Mouse (Mus musculus) kidney, adult 2 months (tissue): ENCODE measurements at regions not wholly inside any gene's neighbourhood (a gene's known extent, or its start where the extent isn't known, plus 50 kb on each side); places are given as distances from the start of the nearest gene placed in this dataset.

Experiments
- DNase-seq: peaks from one replicate; pipeline ENCODE4 v3.0.0; 2021
- H3K27ac ChIP-seq: fragments of 200-500 bp; 2 replicates; pipeline ENCODE4 v1.5.1; 2012; ENCODE audit warnings: low read depth, low read length, control low read depth, inconsistent platforms; ENCODE audit not compliant: insufficient read depth
- H3K27me3 ChIP-seq: fragments of 200-500 bp; replicated peaks from 2 replicates; pipeline ENCODE4 v1.6.1; 2012; ENCODE audit warnings: mild to moderate bottlenecking, moderate library complexity, low read length, inconsistent platforms; ENCODE audit not compliant: control insufficient read depth, insufficient read depth
- H3K36me3 ChIP-seq: fragments of 200-500 bp; 2 replicates; pipeline ENCODE4 v1.6.1; 2012; ENCODE audit warnings: mild to moderate bottlenecking, moderate library complexity, low read length, inconsistent platforms; ENCODE audit not compliant: control insufficient read depth, insufficient read depth
- H3K4me1 ChIP-seq: fragments of 200-500 bp; 2 replicates; pipeline ENCODE4 v1.6.1; 2011; ENCODE audit warnings: low read length; ENCODE audit not compliant: control insufficient read depth, insufficient read depth
- H3K4me3 ChIP-seq: fragments of 200-500 bp; 2 replicates; pipeline ENCODE4 v1.5.1; 2011; ENCODE audit warnings: mild to moderate bottlenecking, low read depth, low read length, control low read depth; ENCODE audit not compliant: insufficient read depth
- CTCF ChIP-seq: fragments of 200-500 bp; conservative IDR thresholded peaks from 2 replicates; pipeline ENCODE4 v1.5.1; 2011; ENCODE audit warnings: low read depth, mild to moderate bottlenecking, control low read depth, low read length, moderate library complexity, mixed read lengths; ENCODE audit not compliant: insufficient read depth, insufficient read length
- POLR2A ChIP-seq: fragments of 200-500 bp; IDR thresholded peaks from one replicate; pipeline ENCODE4 v1.6.1; 2011; ENCODE audit warnings: low read depth, low read length, control low read depth
- WGBS: fragments of 180-500 bp; shearing (Covaris S2); methylation state at CpG from one replicate; pipeline ENCODE4 v1.1.7; 2018; 5-methylcytosine and 5-hydroxymethylcytosine counted together

- Histone ChIP-seq H3K36me3 (no peaks in the 10 kb centered on the region), H3K4me1 (no peaks in the 10 kb centered on the region), H3K27ac (no peak overlapping the region), H3K4me3 (no peak overlapping the region), H3K27me3 (no peaks in the 10 kb centered on the region)
- TF ChIP-seq POLR2A, result no peak
- no peak for TF ChIP-seq CTCF
- no peak for DNase-seq
- WGBS, result 45% methylated on average over 1 of the region's 1 CpGs
Observed at GRCm38 (mm10) chr17:4353018-4353417, 641.1 kb upstream of the Arid1b start.

GRCm38 (mm10) chr17:4355506-4356218 lies 638.5 kb upstream of the Arid1b start:
- Histone ChIP-seq H3K4me1 (no peaks in the 10 kb centered on the region), H3K27me3 (no peaks in the 10 kb centered on the region), H3K4me3 (no peak overlapping the region), H3K36me3 (no peaks in the 10 kb centered on the region), H3K27ac (no peak overlapping the region)
- no peak for TF ChIP-seq POLR2A
- DNase-seq, result peak; percentile 4
- 84% methylated on average over 5 of the region's 5 CpGs for WGBS

DNA sequence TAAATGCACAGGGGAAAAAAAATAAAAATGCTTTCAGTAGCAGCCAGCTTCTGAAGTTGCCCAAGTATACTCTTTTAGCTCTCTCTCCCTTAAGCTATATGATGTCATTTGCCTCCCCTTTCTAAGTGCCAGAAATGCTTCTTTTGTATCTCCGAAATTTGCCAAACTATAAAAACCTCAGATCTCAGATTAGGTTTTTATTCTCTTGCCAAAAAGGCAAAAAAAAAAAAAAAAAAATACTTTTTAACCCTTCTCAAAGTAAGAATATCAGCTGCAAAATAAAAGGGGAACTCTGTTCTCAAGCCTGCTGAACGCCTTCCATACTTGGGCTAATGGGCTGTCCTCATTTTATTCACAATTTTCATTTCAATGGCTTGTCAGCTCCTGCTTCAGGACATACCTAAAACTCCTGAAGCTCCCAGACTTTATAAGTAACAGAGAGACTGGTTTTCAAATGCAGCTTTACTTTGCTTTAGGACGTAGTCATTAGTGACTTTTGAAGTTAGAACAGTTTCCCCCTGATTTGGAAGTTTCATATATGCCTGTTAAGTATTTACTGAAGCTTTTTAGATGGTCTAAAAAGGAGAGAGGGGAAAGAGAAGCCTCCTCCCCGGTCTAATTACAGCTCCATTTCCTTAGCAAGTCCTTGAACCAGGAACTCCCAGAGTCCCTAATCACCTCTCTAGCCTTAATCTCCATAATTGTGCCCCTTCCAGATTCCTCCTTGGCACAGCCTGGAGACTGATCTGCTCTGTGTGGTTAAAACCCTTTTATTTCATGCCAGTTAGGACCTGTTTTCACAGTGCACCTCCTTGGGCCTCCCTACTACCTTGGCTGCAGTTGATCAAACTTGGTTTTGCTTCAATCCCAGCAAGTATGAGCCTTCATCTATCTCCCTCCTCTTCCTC lies 633.5 kb upstream of the Arid1b start:
- DNase-seq, result no peak
- Histone ChIP-seq H3K4me3 (no peak overlapping the region), H3K36me3 (no peaks in the 10 kb centered on the region), H3K4me1 (no peaks in the 10 kb centered on the region), H3K27ac (no peak overlapping the region), H3K27me3 (no peaks in the 10 kb centered on the region)
- 70% methylated on average over 4 of the region's 4 CpGs for WGBS
- TF ChIP-seq CTCF (no peak), POLR2A (no peak)

GRCm38 (mm10) chr17:4365811-4366210 lies 628.3 kb upstream of the Arid1b start:
- no peak for DNase-seq
- Histone ChIP-seq H3K36me3 (no peaks in the 10 kb centered on the region), H3K27ac (no peak overlapping the region), H3K4me3 (no peak overlapping the region), H3K4me1 (no peaks in the 10 kb centered on the region), H3K27me3 (no peaks in the 10 kb centered on the region)
- TF ChIP-seq CTCF, result no peak
- TF ChIP-seq POLR2A, result no peak

GRCm38 (mm10) chr17:4380449-4380848 lies 613.7 kb upstream of the Arid1b start:
- no peaks in the 10 kb centered on the region for H3K4me1 ChIP-seq
- H3K27me3 ChIP-seq, result no peaks in the 10 kb centered on the region
- 85% methylated on average over 1 of the region's 1 CpGs for WGBS
- H3K27ac ChIP-seq, result no peak overlapping the region
- no peak overlapping the region for H3K4me3 ChIP-seq
- no peak for DNase-seq
- TF ChIP-seq CTCF, result no peak
- H3K36me3 ChIP-seq, result no peaks in the 10 kb centered on the region

- H3K27me3 ChIP-seq, result no peaks in the 10 kb centered on the region
- H3K4me1 ChIP-seq, result no peaks in the 10 kb centered on the region
- no peaks in the 10 kb centered on the region for H3K36me3 ChIP-seq
- no peak overlapping the region for H3K4me3 ChIP-seq
- TF ChIP-seq POLR2A (no peak), CTCF (no peak)
- no peak overlapping the region for H3K27ac ChIP-seq
- no peak for DNase-seq
Observed at GRCm38 (mm10) chr17:4380873-4381272, 613.3 kb upstream of the Arid1b start.

DNA sequence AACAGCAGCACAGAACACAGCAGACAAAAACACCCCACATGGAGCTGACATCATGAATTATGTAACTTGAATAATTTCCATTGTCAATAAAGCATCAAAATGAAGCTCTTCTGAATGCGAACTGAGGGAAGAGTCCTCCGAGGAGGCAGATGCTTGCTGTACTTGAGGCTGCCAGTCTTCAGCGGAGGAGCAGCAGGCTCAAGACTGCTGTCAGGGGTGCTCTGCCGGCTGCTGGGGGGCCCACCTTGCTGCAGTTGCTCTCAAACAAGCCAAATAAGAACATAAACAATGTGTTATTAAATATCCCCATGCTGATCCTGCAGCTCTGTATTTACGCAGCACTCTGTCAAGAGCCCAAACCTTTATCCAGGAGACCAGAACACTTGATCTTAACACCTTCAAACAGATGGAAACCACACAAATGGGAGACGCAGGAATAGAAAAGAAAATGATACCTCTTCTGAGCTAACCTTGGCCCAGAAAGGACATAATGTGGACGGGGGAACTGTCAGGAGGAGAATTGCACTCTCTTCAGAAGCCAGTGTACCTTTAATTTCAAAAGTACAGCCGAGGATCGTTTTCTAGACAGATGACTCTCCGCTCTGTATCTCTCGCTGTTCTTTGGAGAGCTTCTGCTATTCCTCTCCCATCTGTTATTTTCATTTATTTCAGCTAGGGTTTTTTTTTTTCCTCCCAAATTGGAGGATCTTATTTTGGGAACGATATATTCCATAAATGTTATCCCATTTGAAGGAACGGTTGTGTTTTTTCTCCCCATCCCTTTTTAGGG lies 612.0 kb upstream of the Arid1b start:
- 85% methylated on average over 13 of the region's 13 CpGs for WGBS
- no peak overlapping the region for H3K4me3 ChIP-seq
- no peaks in the 10 kb centered on the region for H3K27me3 ChIP-seq
- DNase-seq, result no peak
- H3K4me1 ChIP-seq, result no peaks in the 10 kb centered on the region
- H3K27ac ChIP-seq, result no peak overlapping the region
- no peaks in the 10 kb centered on the region for H3K36me3 ChIP-seq
- no peak for TF ChIP-seq POLR2A
- no peak for TF ChIP-seq CTCF
